Mouse (Mus musculus) spleen, adult 2 months (tissue): Measurements from ENCODE around the gene Mis18a.

Experiments
- CTCF ChIP-seq: fragments of 200-500 bp; IDR thresholded peaks from 2 replicates; pipeline ENCODE4 v1.5.1; 2011; ENCODE audit warnings: mild to moderate bottlenecking, inconsistent platforms; ENCODE audit not compliant: insufficient read depth, insufficient read length, insufficient replicate concordance; ENCODE audit errors: extremely low read depth
- POLR2A ChIP-seq: fragments of 200-500 bp; IDR thresholded peaks from 2 replicates; pipeline ENCODE4 v1.6.1; 2011; ENCODE audit warnings: low read depth, low read length, inconsistent platforms

GRCm38 (mm10) chr16:90699390-90699789 is 27.8 kb downstream of the Mis18a start:
- TF ChIP-seq POLR2A (no peak), CTCF (no peak)
